Mouse (Mus musculus): ENCODE measurements around the gene Edc3. TPM values are rescaled to one million over a fixed set of nuclear protein-coding genes. Genes with fewer than 3 reads are reported as not detected.

Edc3 gene
- polyA plus RNA-seq, 1 experiment from 2014 or later = 23.7 TPM

DNA sequence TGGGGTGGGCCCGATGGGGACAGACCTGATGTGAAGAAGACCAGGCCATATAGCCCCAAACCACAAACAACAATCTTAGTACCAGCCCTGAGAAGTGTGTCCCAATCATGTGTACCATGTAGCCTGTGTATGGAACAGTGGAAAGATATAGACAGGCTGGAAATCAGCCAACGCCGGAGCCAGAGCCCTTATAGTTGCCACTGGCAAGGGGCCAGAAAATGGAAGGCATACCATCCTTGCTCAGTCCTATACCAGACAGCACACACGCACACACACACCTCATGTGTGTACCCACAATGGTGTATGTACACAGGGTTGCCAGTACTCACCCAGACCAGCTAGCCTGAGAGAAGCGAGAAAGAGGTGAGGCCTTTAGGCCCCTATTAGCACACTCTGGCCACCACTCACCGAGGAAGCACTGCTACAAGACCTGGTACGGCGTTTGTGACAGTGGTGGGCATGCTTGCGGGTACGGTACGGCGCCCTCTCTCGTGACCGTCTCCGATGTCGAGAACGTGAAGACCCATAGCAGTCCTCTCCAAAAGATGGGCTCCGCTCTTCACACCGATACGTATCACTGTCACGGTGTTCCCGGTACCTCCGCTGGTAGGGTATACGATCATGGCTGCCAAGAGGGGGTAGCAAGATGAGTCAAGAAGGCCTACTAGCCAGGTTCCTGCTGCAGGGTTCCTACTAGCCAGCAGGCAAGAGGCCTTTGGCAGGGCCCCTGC is 52.2 kb downstream of the Edc3 start:
- H3K4me1 ChIP-seq (replicated peaks; ENCODE audit: control insufficient read depth, insufficient read depth, low read length) = peaks cover 13% of the 10 kb centered on the region
- H3K9me3 ChIP-seq (ENCODE audit: control insufficient read depth, low read length) = no peaks in the 10 kb centered on the region
- H3K36me3 ChIP-seq (ENCODE audit: control insufficient read depth, insufficient read depth, low read length) = peaks cover 3% of the 10 kb centered on the region
- H3K27ac ChIP-seq (ENCODE audit: low read depth, low read length) = no peak overlapping the region
- H3K9ac ChIP-seq (ENCODE audit: low read depth, low read length) = no peak overlapping the region
- H3K27me3 ChIP-seq (ENCODE audit: control insufficient read depth, insufficient read depth, low read length) = no peaks in the 10 kb centered on the region
- no peak for ATAC-seq (ENCODE audit: low FRiP score)
- H3K4me3 ChIP-seq (ENCODE audit: low read depth, low read length) = no peak overlapping the region
- DNase-seq (ENCODE audit: low spot score) = no peak
- WGBS = 96% methylated on average over 24 of the region's 24 CpGs
- no peak overlapping the region for H3K4me2 ChIP-seq (replicated peaks; ENCODE audit: low read depth, low read length)

GRCm38 (mm10) chr9:57761563-57762551 is 53.5 kb downstream of the Edc3 start:
- Histone ChIP-seq H3K4me3 (ENCODE audit: low read depth, low read length) (no peak overlapping the region), H3K27me3 (ENCODE audit: control insufficient read depth, insufficient read depth, low read length) (no peaks in the 10 kb centered on the region), H3K36me3 (ENCODE audit: control insufficient read depth, insufficient read depth, low read length) (peaks cover 3% of the 10 kb centered on the region), H3K9me3 (ENCODE audit: control insufficient read depth, low read length) (no peaks in the 10 kb centered on the region), H3K27ac (ENCODE audit: low read depth, low read length) (no peak overlapping the region), H3K9ac (ENCODE audit: low read depth, low read length) (no peak overlapping the region), H3K4me1 (replicated peaks; ENCODE audit: control insufficient read depth, insufficient read depth, low read length) (peaks cover 20% of the 10 kb centered on the region), H3K4me2 (replicated peaks; ENCODE audit: low read depth, low read length) (no peak overlapping the region)
- ATAC-seq (ENCODE audit: low FRiP score) (no peak), DNase-seq (ENCODE audit: low spot score) (no peak)
- 93% methylated on average over 13 of the region's 13 CpGs for WGBS

- WGBS = 71% methylated on average over 6 of the region's 6 CpGs
- Histone ChIP-seq H3K4me2 (replicated peaks; ENCODE audit: low read depth, low read length) (peak overlapping the region; percentile 97; the same call in 1 of the 2 replicates), H3K27me3 (ENCODE audit: control insufficient read depth, insufficient read depth, low read length) (no peaks in the 10 kb centered on the region), H3K4me3 (ENCODE audit: low read depth, low read length) (no peak overlapping the region; the same call in 1 of the 2 replicates), H3K9ac (ENCODE audit: low read depth, low read length) (no peak overlapping the region), H3K4me1 (replicated peaks; ENCODE audit: control insufficient read depth, insufficient read depth, low read length) (peaks cover 20% of the 10 kb centered on the region), H3K27ac (ENCODE audit: low read depth, low read length) (no peak overlapping the region), H3K9me3 (ENCODE audit: control insufficient read depth, low read length) (no peaks in the 10 kb centered on the region), H3K36me3 (ENCODE audit: control insufficient read depth, insufficient read depth, low read length) (peaks cover 3% of the 10 kb centered on the region)
- ATAC-seq (ENCODE audit: low FRiP score) (no peak), DNase-seq (ENCODE audit: low spot score) (peak; percentile 42)
Observed at GRCm38 (mm10) chr9:57762563-57762991, 54.2 kb downstream of the Edc3 start.

DNA sequence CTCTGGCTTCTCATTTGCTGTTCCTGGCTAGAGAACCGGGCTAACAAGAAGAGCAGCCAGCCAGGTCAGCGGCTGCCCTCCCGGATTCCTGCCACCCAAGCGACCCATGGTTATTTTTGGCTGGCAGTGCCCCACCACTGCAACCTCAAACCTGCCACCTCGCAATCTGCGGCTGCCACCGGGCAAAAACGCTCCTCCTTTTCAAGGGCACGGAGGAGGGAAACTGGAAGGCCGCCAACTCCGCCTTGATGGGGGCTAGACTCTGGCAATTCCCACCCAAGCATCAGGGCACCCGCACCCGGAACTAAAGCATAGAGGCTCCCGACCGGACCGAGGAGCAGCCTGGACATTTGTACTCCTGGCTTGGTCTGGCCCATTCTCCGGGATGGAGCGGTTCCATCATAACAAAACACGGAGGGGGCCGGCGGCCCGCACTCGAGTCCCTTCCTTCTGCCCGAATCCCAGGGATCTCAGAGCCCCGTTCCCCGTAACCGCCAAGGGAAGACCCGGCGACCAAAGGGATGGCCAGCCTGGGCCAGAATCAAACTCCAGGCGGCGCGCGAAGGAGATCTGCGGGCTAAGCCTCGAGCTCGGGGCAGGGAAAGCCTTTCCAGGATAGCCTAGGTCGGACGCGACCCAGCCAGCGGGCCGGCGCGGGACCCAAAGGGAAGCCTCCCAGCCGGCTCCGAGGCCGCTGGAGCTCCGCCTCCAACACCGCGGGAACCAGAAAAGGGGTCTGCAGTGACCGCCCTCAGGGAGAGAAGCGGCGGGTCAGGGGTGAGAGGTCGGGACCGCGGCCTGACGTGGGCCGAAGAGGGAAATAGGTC is 56.0 kb downstream of the Edc3 start:
- H3K4me2 ChIP-seq (replicated peaks; ENCODE audit: low read depth, low read length) = peak overlapping the region; percentile 97
- peak overlapping the region; percentile 63 for H3K4me3 ChIP-seq (ENCODE audit: low read depth, low read length)
- peaks cover 20% of the 10 kb centered on the region for H3K4me1 ChIP-seq (replicated peaks; ENCODE audit: control insufficient read depth, insufficient read depth, low read length)
- ATAC-seq (ENCODE audit: low FRiP score) (peak; percentile 71), DNase-seq (ENCODE audit: low spot score) (no peak)
- peak overlapping the region; percentile 99 for H3K9ac ChIP-seq (ENCODE audit: low read depth, low read length)
- H3K9me3 ChIP-seq (ENCODE audit: control insufficient read depth, low read length) = no peaks in the 10 kb centered on the region
- 1% methylated on average over 53 of the region's 57 CpGs for WGBS
- no peaks in the 10 kb centered on the region for H3K27me3 ChIP-seq (ENCODE audit: control insufficient read depth, insufficient read depth, low read length)
- H3K27ac ChIP-seq (ENCODE audit: low read depth, low read length) = peak overlapping the region; percentile 98
- H3K36me3 ChIP-seq (ENCODE audit: control insufficient read depth, insufficient read depth, low read length) = peaks cover 3% of the 10 kb centered on the region; the same call in 1 of the 2 replicates

DNA sequence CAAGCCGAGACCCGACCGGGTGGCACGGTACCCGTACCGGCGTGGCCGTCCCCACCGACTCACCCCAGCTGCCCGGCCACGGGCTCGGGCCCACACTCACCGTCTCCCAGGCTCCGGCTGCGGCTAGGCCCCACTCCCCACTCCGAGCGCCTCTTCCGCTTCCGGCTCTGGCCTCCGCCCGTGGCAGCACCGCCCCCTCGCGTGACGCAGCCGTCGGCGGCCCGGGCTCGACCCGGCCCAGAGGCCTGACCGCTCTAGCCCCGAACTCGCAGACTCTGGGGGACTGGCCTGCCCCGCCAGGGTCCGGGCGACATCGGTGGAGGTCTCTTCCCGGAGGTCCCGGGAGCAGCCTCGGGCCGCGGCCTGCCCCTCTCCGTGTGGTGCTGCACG is 56.6 kb downstream of the Edc3 start:
- Histone ChIP-seq H3K4me3 (ENCODE audit: low read depth, low read length) (peak overlapping the region; percentile 63), H3K4me1 (replicated peaks; ENCODE audit: control insufficient read depth, insufficient read depth, low read length) (peaks cover 20% of the 10 kb centered on the region), H3K9me3 (ENCODE audit: control insufficient read depth, low read length) (no peaks in the 10 kb centered on the region), H3K27ac (ENCODE audit: low read depth, low read length) (peak overlapping the region; percentile 98), H3K4me2 (replicated peaks; ENCODE audit: low read depth, low read length) (peak overlapping the region; percentile 97), H3K36me3 (ENCODE audit: control insufficient read depth, insufficient read depth, low read length) (peaks cover 3% of the 10 kb centered on the region; the same call in 1 of the 2 replicates), H3K9ac (ENCODE audit: low read depth, low read length) (peak overlapping the region; percentile 99), H3K27me3 (ENCODE audit: control insufficient read depth, insufficient read depth, low read length) (no peaks in the 10 kb centered on the region)
- WGBS = 1% methylated on average over 41 of the region's 45 CpGs
- DNase-seq (ENCODE audit: low spot score) (peak; percentile 95), ATAC-seq (ENCODE audit: low FRiP score) (peak; percentile 93)

DNA sequence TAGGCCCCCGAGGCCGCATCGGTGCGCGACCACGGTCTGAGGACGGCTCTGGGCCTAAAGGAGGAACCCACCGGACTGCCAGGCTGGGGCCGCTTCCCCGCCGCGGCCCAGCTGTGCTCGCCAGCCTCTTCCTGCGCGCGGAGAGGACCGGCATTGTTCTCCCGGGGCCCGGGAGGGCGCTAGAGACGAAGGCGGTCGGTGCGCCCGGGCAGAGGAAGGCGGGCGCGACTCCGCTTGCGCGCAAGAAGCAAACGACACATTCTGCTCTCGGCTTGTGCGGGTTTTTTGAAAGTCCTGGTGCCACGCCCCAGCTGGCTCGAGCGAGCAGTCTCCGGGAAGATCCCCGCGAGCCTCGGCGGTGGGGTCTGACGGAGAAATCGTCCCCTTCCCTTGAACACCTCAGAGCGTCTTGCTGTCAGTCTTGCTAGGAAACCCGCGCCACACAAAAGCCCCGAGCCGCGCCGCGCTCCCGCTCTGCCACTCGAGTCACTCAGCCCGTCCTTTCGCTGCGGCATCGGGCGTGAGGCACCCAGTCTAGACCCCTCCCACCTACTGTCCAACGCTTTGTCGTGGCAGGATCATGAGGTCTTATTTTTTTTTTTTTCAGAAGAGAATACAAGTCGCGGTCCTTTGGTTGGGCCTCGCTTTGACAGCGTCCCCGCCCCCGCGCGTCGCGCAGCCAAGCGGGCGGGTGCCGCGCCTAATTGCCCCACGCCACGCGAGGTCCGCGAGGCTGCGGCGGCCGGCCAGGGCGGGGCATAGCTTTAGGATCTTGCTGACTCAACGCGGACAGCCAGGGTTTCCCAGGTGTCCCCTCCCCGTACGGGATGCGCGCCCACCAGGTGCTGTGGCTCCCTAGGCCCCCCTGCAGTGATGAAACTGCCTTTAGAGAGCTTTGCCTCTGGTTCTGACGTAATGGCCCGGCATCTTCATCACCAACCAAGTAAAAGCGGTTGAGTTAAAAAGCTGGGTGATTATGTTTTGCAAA is 57.3 kb downstream of the Edc3 start, which contains the start of gene Clk3:
TSS of gene Clk3 (minus strand) at position 497 of the 988 bp plus-strand sequence.
- H3K27me3 ChIP-seq (ENCODE audit: control insufficient read depth, insufficient read depth, low read length) = no peaks in the 10 kb centered on the region
- peak within 1 kb of the TSS; percentile 98 for H3K27ac ChIP-seq (ENCODE audit: low read depth, low read length)
- ATAC-seq (ENCODE audit: low FRiP score) (peak; percentile 41), DNase-seq (ENCODE audit: low spot score) (no peak)
- no peaks in the 10 kb centered on the region; the same call in 1 of the 2 replicates for H3K36me3 ChIP-seq (ENCODE audit: control insufficient read depth, insufficient read depth, low read length)
- H3K9me3 ChIP-seq (ENCODE audit: control insufficient read depth, low read length) = no peaks in the 10 kb centered on the region
- WGBS = under 1% methylated on average over 89 of the region's 93 CpGs
- H3K4me1 ChIP-seq (replicated peaks; ENCODE audit: control insufficient read depth, insufficient read depth, low read length) = peaks cover 20% of the 10 kb centered on the region
- peak within 1 kb of the TSS; percentile 63 for H3K4me3 ChIP-seq (ENCODE audit: low read depth, low read length)
- peak within 1 kb of the TSS; percentile 97 for H3K4me2 ChIP-seq (replicated peaks; ENCODE audit: low read depth, low read length)
- peak within 1 kb of the TSS; percentile 99 for H3K9ac ChIP-seq (ENCODE audit: low read depth, low read length)

DNA sequence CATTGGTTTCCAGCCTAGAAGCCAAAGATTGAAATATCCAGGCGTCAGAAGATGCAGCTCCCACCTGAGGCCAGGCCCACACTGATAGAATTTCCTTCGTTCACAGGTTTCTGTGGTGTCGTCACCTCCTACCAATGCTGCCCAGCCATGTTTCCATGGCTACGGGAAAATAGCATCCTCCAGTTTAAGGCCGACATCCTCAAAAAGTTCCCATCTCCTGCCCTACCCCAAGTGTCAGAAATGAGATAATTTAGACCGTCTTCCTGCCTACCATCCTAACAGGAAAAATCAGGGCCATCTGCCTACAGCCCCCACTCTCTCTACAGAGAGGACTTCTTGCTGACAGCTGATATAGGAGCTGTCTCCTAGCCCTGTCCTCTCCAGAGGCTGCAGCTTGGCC is 58.1 kb downstream of the Edc3 start:
- no peak for DNase-seq (ENCODE audit: low spot score)
- ATAC-seq (ENCODE audit: low FRiP score) = no peak
- Histone ChIP-seq H3K36me3 (ENCODE audit: control insufficient read depth, insufficient read depth, low read length) (no peaks in the 10 kb centered on the region), H3K9ac (ENCODE audit: low read depth, low read length) (peak overlapping the region; percentile 99; the same call in 1 of the 2 replicates), H3K27me3 (ENCODE audit: control insufficient read depth, insufficient read depth, low read length) (no peaks in the 10 kb centered on the region), H3K4me3 (ENCODE audit: low read depth, low read length) (peak overlapping the region; percentile 63), H3K4me1 (replicated peaks; ENCODE audit: control insufficient read depth, insufficient read depth, low read length) (peaks cover 20% of the 10 kb centered on the region), H3K9me3 (ENCODE audit: control insufficient read depth, low read length) (no peaks in the 10 kb centered on the region), H3K27ac (ENCODE audit: low read depth, low read length) (no peak overlapping the region), H3K4me2 (replicated peaks; ENCODE audit: low read depth, low read length) (peak overlapping the region; percentile 97)
- WGBS = 41% methylated on average over 6 of the region's 6 CpGs

All from hindbrain, embryonic 11.5 days (tissue).